Mouse (Mus musculus) testis, postnatal 10 days (tissue): ENCODE measurements around the gene Tspyl1.
"Not testable (repeated sequence)": the region's sequence is repeated elsewhere in the genome, so short reads cannot be mapped to it uniquely, and the experiment has no call there.

Source experiments
- DNase-seq: peaks from one replicate; pipeline ENCODE4 v3.0.0; 2021; ENCODE audit warnings: low spot score

Tspyl1 gene

GRCm38 (mm10) chr10:34281962-34282388 lies at the start of gene Tspyl1:
Gene Tspyl1, plus strand, starts transcription at chr10:34282190.
- peak; percentile 98 for DNase-seq

GRCm38 (mm10) chr10:34233418-34233817 lies 48.6 kb upstream of the Tspyl1 start:
- no peak for DNase-seq

DNA sequence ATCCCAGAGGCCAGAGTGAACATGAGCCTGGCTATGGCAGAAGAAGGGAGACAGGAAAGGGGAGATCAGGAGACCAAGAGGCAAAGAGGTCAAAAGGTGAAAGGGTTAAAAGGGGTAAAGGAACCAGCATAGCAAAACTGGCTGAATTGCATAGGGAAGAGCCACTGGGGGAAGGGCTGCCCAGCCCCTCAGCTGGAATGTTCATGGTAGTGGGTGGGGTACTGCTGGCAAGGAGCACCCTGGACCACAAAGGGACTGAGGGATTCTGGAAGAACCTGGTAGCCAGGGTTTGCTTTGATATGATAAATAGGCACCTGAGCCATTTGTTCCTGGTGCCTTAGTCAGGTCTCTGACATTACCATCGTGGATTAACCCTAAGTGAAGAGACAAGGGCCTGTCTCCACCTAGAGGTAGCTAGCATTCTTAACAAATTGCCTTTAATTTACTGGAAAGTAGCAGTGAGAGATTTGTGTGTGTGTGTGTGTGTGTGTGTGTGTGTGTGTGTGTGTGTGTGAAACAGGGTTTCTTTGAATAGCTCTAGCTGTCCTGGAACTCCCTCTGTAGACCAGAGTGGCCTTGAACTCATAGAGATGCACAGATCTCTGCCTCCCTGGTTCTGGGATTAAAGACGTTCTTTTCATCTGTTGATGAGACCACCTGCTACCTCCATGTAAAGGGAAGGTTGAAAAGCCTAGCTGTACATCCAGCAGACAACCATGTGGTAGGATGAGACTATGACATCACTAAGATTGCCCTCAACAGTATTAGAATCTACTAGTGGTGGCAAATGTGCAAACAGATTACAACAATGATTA lies 47.9 kb upstream of the Tspyl1 start:
- DNase-seq = no peak

DNA sequence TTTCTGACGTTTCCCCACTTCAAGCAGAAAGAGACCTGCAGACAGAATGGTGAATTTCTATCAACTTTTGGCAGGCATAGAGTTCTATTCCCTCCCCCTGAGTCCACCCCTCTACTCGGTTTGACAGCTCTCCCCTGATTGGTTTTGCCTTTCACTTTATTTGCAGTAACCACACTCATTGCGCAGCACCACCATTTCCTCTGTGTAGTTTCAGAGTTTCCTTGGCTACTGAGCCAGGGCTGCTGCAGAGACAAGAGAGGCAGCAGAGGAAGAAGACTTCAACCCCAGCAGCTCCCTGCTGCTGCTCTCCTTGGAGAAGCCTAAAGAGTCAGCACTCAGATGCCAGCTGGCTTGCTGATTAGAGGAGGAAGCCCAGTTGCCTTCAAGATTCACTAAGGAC lies 46.6 kb upstream of the Tspyl1 start:
- no peak for DNase-seq

- no peak for DNase-seq
Measured at GRCm38 (mm10) chr10:34236569-34236968, 45.4 kb upstream of the Tspyl1 start.

DNA sequence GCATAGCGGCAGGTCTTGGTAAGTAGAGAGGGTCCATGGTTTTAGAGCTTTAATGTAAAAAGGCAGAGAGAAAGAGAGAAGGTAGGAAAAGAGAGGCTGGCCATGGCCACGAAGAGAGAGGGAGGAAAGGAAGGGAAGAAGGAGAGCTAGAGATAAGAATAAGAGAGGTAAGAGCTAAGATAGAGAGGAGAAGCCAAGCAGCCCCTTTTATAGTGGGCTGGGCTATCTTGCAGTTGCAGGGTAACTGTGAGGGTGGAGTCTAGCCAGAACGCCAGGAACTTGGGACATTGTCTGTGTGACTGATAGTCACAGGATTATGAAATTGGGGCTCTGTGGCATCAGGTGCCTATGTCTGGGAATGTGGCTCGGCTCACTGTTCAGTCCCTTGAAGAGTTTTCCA lies 43.5 kb upstream of the Tspyl1 start:
- DNase-seq = no peak

- DNase-seq = no peak
Measured at GRCm38 (mm10) chr10:34244745-34245144, 37.2 kb upstream of the Tspyl1 start.

- no peak for DNase-seq
Measured at GRCm38 (mm10) chr10:34246106-34246505, 35.9 kb upstream of the Tspyl1 start.

GRCm38 (mm10) chr10:34247757-34248156 lies 34.2 kb upstream of the Tspyl1 start:
- DNase-seq = no peak

GRCm38 (mm10) chr10:34249594-34249993 lies 32.4 kb upstream of the Tspyl1 start:
- DNase-seq = no peak

DNA sequence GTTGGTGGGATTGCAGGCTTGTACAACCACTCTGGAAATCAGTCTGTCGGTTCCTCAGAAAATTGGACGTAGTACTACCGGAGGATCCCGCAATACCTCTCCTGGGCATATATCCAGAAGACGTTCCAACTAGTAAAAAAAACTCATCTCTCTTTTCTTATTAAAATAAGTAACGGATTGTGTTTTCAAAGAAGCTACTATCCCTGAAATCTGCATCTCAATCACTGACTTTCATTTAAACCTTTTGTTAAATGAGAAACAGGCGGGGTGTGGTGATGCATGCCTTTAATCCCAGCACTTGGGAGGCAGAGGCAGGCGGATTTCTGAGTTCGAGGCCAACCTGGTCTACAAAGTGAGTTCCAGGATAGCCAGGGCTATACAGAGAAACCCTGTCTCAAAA lies 29.2 kb upstream of the Tspyl1 start:
- DNase-seq = not testable (repeated sequence)

DNA sequence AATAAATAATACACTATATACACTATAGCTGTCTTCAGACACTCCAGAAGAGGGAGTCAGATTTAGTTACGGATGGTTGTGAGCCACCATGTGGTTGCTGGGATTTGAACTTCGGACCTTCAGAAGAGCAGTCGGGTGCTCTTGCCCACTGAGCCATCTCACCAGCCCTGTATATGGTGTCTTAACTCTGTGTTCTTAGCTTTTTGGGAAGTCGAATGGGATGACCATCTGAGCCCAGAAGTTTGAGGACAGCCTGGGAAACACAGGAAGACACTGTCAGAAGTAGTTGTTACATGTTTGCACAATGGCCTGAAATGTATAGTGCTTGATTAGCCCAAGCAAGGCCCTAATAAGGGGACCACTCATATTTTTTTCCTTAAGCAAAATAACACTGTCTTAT lies 16.9 kb upstream of the Tspyl1 start:
- DNase-seq = no peak

- no peak for DNase-seq
Measured at GRCm38 (mm10) chr10:34267312-34268070, 14.5 kb upstream of the Tspyl1 start.

GRCm38 (mm10) chr10:34271681-34272080 lies 10.3 kb upstream of the Tspyl1 start:
- DNase-seq = no peak

GRCm38 (mm10) chr10:34280591-34281175 lies 1.3 kb upstream of the Tspyl1 start:
- DNase-seq = peak; percentile 52

DNA sequence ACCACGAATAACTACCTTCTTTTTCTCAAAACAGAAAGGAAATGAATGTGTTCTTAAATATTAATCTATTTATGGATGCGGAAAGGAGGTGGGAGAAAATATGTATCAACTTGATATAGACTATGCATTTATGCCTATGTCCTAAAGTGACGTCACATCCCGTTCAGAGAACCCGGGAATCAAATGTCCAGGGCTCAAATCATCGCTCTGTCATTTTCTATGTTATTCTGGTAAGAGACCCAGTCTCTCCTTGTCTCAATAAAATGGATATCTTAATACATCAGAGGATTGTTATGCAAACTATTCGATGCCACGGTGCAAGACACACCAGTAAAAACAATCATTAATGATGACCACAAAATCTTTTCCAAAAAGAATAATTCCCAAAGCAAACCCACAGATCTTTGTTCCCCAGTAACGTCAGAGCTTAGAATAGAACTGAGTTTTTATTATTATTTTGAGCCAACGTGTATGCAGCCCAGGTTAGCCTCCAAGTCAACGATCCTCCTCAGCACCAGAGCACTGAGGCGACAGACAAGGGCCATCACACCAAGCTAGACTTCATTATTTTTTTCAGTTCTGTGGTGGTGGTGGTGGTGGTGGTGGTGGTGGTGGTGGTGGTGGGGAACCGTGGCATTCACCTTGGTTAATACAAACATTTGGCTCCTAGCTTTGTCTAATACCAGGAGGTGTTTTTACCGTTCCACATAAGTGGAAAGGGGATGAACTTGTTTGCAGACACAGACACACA lies 604 bp upstream of the Tspyl1 start:
- no peak for DNase-seq

- peak; percentile 75 for DNase-seq
Measured at GRCm38 (mm10) chr10:34282420-34283238, 639 bp downstream of the Tspyl1 start.

GRCm38 (mm10) chr10:34296911-34297298 lies 14.9 kb downstream of the Tspyl1 start:
- DNase-seq = no peak

DNA sequence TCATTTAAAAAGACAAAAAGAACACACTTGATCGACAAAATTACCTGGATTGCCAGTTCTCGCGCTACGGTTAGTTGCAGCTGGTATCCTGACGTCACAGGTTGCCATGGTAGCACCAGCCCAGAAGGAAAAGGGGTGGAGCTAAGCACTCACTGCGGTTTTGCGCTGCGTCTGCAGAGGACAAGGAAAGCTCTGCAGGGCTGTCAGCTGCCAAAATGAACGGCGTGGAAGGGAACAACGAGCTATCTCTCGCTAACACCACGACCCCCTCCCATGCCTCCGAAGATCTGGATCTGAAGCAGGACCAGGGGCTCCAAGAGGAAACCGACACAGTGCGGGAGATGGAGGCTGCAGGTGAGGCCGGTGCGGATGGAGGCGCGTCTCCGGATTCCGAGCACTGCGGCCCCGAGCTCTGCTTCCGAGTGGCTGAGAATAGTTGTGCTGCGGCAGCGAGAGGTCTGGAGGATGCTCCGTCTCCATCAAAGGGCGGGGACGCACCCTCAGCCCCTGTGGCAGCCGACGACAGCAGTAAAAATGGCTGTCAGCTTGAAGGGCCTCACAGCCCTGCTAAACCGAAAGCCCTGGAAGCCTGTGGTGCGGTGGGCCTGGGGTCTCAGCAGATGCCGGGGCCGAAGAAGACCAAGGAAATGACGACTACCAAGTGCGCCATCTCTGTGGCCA lies 15.4 kb downstream of the Tspyl1 start, which contains the start of gene Tspyl4:
Gene Tspyl4 (plus strand): TSS at position 144 of the 681 bp plus-strand sequence.
- DNase-seq = peak; percentile 92

DNA sequence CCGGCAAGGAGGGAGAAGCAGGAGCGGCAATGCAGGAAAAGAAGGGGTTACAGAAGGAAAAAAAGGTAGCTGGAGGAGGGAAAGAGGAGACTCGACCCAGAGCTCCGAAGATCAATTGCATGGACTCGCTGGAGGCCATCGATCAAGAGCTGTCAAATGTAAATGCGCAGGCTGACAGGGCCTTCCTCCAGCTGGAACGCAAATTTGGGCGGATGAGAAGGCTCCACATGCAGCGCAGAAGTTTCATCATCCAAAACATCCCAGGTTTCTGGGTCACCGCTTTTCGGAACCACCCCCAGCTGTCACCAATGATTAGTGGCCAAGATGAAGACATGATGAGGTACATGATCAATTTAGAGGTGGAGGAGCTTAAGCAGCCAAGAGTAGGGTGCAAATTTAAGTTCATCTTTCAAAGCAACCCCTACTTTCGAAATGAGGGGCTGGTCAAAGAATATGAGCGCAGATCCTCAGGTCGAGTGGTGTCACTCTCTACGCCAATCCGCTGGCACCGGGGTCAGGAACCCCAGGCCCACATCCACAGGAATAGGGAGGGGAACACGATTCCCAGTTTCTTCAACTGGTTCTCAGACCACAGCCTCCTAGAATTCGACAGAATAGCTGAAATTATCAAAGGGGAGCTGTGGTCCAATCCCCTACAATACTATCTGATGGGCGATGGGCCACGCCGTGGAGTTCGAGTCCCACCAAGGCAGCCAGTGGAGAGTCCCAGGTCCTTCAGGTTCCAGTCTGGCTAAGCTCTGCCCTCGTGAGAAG lies 16.2 kb downstream of the Tspyl1 start:
- DNase-seq = no peak
